Mouse (Mus musculus) thymus, adult 2 months (tissue): ENCODE data around the gene Tmem121b. TPM values are rescaled to one million over a fixed set of nuclear protein-coding genes. Genes with fewer than 3 reads are reported as not detected.
A peak's percentile ranks its signal among the peaks of the same experiment; 100 is the strongest.

Source experiments
- DNase-seq: peaks from one replicate; pipeline ENCODE4 v3.0.0; 2021
- H3K27ac ChIP-seq: fragments of 200-500 bp; 2 replicates; pipeline ENCODE4 v1.5.1; 2012; ENCODE audit warnings: low read length, control low read depth; ENCODE audit not compliant: control insufficient read depth, insufficient read depth
- H3K27me3 ChIP-seq: fragments of 200-500 bp; 2 replicates; pipeline ENCODE4 v1.6.1; 2012; ENCODE audit warnings: mild to moderate bottlenecking, low read length, moderate library complexity, mixed read lengths; ENCODE audit not compliant: control insufficient read depth, insufficient read depth
- H3K36me3 ChIP-seq: fragments of 200-500 bp; 2 replicates; pipeline ENCODE4 v1.6.1; 2012; ENCODE audit warnings: mild to moderate bottlenecking, low read length, moderate library complexity; ENCODE audit not compliant: control insufficient read depth, insufficient read depth
- H3K4me1 ChIP-seq: fragments of 200-500 bp; replicated peaks from 2 replicates; pipeline ENCODE4 v1.6.1; 2012; ENCODE audit warnings: low read length; ENCODE audit not compliant: control insufficient read depth, insufficient read depth
- H3K4me3 ChIP-seq: fragments of 200-500 bp; 2 replicates; pipeline ENCODE4 v1.5.1; 2012; ENCODE audit warnings: mild to moderate bottlenecking, low read length, control low read depth, moderate library complexity; ENCODE audit not compliant: control insufficient read depth, insufficient read depth
- CTCF ChIP-seq: fragments of 200-500 bp; IDR thresholded peaks from 2 replicates; pipeline ENCODE4 v1.5.1; 2012; ENCODE audit warnings: mild to moderate bottlenecking, control low read depth, low read length, moderate library complexity, borderline replicate concordance; ENCODE audit not compliant: control insufficient read depth, poor library complexity, insufficient read depth; ENCODE audit errors: extremely low read depth
- POLR2A ChIP-seq: fragments of 200-500 bp; IDR thresholded peaks from 2 replicates; pipeline ENCODE4 v1.6.1; 2012; ENCODE audit warnings: mild to moderate bottlenecking, low read length, control low read depth, moderate library complexity; ENCODE audit not compliant: control insufficient read depth, poor library complexity, insufficient read depth; ENCODE audit errors: extremely low read depth
- WGBS: fragments of 180-500 bp; shearing (Covaris S2); methylation state at CpG from one replicate; pipeline ENCODE4 v1.1.7; 2018; 5-methylcytosine and 5-hydroxymethylcytosine counted together
- polyA plus RNA-seq: library from polyadenylated mRNA; depleted of rRNA; stranded (reverse); fragments of >200 nt; gene quantifications from 2 replicates; pipeline ENCODE4 v1.2.3, GENCODE M21; 2012

Gene Tmem121b
- polyA plus RNA-seq, 1 experiment: 1.2 TPM

GRCm38 (mm10) chr6:120463086-120463871 is 30.3 kb downstream of the Tmem121b start, which contains the start of gene Il17ra:
Gene Il17ra, plus strand, starts transcription at chr6:120463247.
- under 1% methylated on average over 90 of the region's 90 CpGs for WGBS
- H3K36me3 ChIP-seq: no peaks in the 10 kb centered on the region
- peak within 1 kb of the TSS; percentile 91 for H3K4me3 ChIP-seq
- DNase-seq: peak; percentile 93
- H3K27me3 ChIP-seq: no peaks in the 10 kb centered on the region
- peaks cover 26% of the 10 kb centered on the region for H3K4me1 ChIP-seq
- TF ChIP-seq POLR2A (peak; percentile 99), CTCF (peak; percentile 41; the same call in 1 of the 2 replicates)
- H3K27ac ChIP-seq: peak within 1 kb of the TSS; percentile 94

DNA sequence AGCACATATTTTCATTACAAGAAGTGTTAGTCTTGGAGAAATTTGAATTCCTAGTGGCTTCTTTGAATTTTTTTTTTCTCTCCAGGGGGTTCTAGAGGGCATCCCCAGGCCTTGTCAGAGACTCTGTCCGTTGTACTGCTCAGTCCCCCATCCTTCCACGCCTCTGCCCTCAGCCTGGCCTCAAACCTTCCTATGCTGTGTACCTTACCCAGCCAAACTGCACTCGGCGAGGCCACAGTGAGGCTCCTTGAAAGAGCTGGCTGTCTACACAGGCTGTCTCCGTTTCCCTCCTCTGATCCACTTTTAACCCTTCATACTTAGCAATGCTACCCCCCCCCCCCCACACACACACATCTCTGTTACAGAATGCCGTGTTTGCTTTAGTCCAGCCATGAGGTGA is 31.4 kb downstream of the Tmem121b start:
- no peak overlapping the region for H3K4me3 ChIP-seq
- H3K36me3 ChIP-seq: no peaks in the 10 kb centered on the region
- H3K27me3 ChIP-seq: no peaks in the 10 kb centered on the region
- no peak overlapping the region for H3K27ac ChIP-seq
- TF ChIP-seq POLR2A (no peak), CTCF (no peak)
- WGBS: 83% methylated on average over 6 of the region's 6 CpGs
- DNase-seq: no peak
- H3K4me1 ChIP-seq: peaks cover 18% of the 10 kb centered on the region

GRCm38 (mm10) chr6:120461217-120461616 is 32.4 kb downstream of the Tmem121b start:
- DNase-seq: no peak
- Histone ChIP-seq H3K27me3 (no peaks in the 10 kb centered on the region), H3K4me1 (peaks cover 11% of the 10 kb centered on the region), H3K36me3 (no peaks in the 10 kb centered on the region), H3K4me3 (no peak overlapping the region), H3K27ac (no peak overlapping the region)
- TF ChIP-seq POLR2A (no peak), CTCF (no peak)
- WGBS: 89% methylated on average over 15 of the region's 15 CpGs

DNA sequence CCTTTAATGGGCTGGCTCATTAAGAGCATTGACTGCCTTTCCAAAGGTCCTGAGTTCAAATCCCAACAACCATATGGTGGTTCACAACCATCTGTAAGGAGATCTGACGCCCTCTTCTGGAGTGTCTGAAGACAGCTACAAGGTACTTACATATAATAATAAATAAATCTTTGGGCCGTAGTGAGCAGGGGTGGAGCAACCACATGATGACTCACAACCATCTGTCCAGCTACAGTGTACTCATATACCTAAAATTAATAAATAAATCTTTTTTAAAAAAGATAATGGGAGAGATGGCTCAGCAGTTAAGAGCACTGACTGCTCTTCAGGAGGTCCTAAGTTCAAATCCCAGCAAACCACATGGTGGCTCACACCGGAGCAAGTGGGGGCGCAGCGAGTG is 35.9 kb downstream of the Tmem121b start:
- WGBS: 91% methylated on average over 5 of the region's 5 CpGs
- no peaks in the 10 kb centered on the region for H3K27me3 ChIP-seq
- DNase-seq: no peak
- TF ChIP-seq POLR2A (no peak), CTCF (no peak)
- H3K27ac ChIP-seq: no peak overlapping the region
- H3K36me3 ChIP-seq: no peaks in the 10 kb centered on the region
- peaks cover 11% of the 10 kb centered on the region for H3K4me1 ChIP-seq
- no peak overlapping the region for H3K4me3 ChIP-seq

- DNase-seq: no peak
- H3K4me3 ChIP-seq: no peak overlapping the region
- TF ChIP-seq CTCF (no peak), POLR2A (no peak)
- no peaks in the 10 kb centered on the region for H3K36me3 ChIP-seq
- 77% methylated on average over 7 of the region's 7 CpGs for WGBS
- no peaks in the 10 kb centered on the region for H3K27me3 ChIP-seq
- H3K27ac ChIP-seq: no peak overlapping the region
- H3K4me1 ChIP-seq: peaks cover 11% of the 10 kb centered on the region
Measured at GRCm38 (mm10) chr6:120457074-120457473, 36.5 kb downstream of the Tmem121b start.

- WGBS: 10% methylated on average over 11 of the region's 11 CpGs
- Histone ChIP-seq H3K27ac (no peak overlapping the region), H3K27me3 (no peaks in the 10 kb centered on the region), H3K4me3 (no peak overlapping the region), H3K4me1 (peaks cover 11% of the 10 kb centered on the region), H3K36me3 (no peaks in the 10 kb centered on the region)
- DNase-seq: no peak
- TF ChIP-seq CTCF: no peak
- TF ChIP-seq POLR2A: no peak
Measured at GRCm38 (mm10) chr6:120454627-120455077, 39.0 kb downstream of the Tmem121b start.
